Mouse (Mus musculus) layer of hippocampus, adult 2 months (tissue): ENCODE measurements around the gene Cdk18. TPM values are rescaled to one million over a fixed set of nuclear protein-coding genes. Genes with fewer than 3 reads are reported as not detected.

Experiments used
- DNase-seq, 2 experiments: peaks; one replicate each; pipeline ENCODE4 v3.0.0; 2022; ENCODE audit warnings: low spot score in 2 of 2
- H3K27ac ChIP-seq: fragments of 200-600 bp; 2 replicates; pipeline ENCODE4 v1.8.1; 2022
- H3K4me3 ChIP-seq: fragments of 200-600 bp; 2 replicates; pipeline ENCODE4 v1.8.1; 2022; ENCODE audit warnings: mild to moderate bottlenecking
- CTCF ChIP-seq: fragments of 200-600 bp; conservative IDR thresholded peaks from 2 replicates; pipeline ENCODE4 v1.8.1; 2022; ENCODE audit warnings: antibody characterized with exemption, mild to moderate bottlenecking, moderate library complexity
- total RNA-seq, 2 experiments: library from RNA; stranded (reverse); gene quantifications; 2 replicates each; pipeline ENCODE4 v1.2.3; 2021

Gene Cdk18
- total RNA-seq, 2 experiments from 2014 or later = 21.7 to 23.7 TPM

DNA sequence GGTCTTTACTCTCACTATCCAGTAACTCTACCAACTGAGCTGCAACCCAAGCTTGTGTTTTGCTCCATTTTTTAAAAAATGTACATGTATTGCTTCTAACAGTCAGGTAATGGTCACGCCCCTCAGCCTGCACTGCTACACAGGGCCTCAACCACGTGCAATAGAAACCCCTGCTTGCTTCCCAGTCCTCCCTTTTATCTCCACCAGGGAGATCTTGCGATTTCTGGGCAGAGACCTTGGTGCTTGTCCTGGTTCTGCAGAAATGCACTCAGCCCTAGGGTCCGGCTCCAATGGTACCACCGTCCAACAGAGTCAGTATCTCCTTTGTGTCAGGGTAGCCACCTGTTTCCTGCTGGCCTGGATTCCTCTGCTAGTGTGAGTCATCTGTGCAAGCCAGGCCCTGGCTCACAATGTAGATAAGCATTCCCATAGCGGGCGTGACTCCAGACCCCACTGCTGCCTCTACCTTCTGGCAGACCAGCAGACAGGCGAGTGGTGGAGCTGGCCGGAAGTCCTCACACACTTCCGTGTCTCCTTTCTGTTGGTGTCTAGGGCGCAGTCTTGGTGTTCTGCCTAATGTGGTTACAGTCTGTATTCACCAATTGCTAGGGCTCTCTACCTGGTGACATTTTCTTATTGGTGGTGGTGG is 44.0 kb downstream of the Cdk18 start:
- no peak for DNase-seq
- Histone ChIP-seq H3K4me3 (no peak overlapping the region), H3K27ac (no peak overlapping the region)
- no peak for TF ChIP-seq CTCF

DNA sequence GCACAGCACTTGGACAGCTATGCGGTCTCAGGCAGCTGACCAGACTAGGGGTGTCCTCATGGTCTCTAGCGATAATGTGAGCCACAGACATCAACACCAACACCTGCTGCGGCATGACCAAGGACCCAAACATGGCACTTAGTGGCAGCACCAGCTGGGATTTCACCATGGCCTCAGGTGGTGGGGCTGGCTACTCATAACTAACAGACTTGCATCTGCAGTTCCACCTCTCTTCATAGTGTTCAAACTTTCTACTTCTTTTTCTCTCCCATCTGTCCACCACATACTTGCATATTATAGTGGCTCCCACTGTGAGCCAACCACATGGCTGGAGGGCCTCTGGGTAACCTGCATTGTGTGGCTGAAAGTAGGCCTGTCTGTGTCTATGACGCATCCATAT is 46.2 kb downstream of the Cdk18 start:
- Histone ChIP-seq H3K4me3 (no peak overlapping the region), H3K27ac (no peak overlapping the region)
- TF ChIP-seq CTCF = no peak
- DNase-seq = no peak

DNA sequence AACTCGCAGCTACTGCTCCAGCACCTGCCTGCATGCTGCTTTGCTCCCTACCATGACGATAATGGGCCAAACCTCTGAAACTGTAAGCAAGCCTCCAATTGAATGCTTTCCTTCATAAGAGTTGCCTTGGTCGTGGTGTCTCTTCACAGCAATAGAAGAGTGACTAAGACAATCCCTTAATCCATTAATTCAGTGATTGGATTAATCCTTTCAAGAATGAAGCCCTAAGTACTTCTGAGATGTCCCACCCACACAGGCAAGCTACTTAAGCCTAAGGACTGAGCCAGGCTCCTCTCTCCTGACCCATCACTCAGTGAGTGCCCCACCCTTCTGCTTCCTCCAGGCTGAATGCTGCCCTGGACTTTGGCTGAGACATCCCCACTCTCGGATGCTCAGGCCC is 49.2 kb downstream of the Cdk18 start:
- no peak overlapping the region for H3K4me3 ChIP-seq
- DNase-seq = no peak
- H3K27ac ChIP-seq = no peak overlapping the region
- TF ChIP-seq CTCF = no peak

DNA sequence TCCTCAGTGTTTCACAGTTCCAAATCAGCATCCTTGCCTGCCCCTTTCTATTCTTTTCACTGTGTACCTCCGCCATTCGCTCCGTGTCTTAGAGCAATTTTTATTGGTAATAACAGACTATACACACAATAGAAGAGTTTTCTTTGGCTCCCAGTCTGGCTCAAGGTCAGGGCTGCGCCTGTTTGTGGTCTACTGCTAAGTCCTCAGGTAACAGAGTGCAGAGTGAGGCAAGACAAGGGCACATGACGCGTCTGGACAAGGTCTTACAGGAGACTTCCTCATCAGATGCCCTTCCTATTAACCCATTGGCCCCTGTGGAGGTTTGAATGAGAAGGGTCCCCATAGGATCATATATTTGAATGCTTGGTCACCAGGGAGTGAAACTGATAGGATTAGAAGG is 49.7 kb downstream of the Cdk18 start:
- DNase-seq = no peak
- no peak overlapping the region for H3K27ac ChIP-seq
- no peak for TF ChIP-seq CTCF
- H3K4me3 ChIP-seq = no peak overlapping the region

- Histone ChIP-seq H3K4me3 (no peak overlapping the region), H3K27ac (peak overlapping the region; percentile 80)
- DNase-seq = peak; percentile 55 to 56
- no peak for TF ChIP-seq CTCF
Observed at GRCm38 (mm10) chr1:132088181-132088671, 51.3 kb downstream of the Cdk18 start.

GRCm38 (mm10) chr1:132085181-132086049 is 54.1 kb downstream of the Cdk18 start:
- no peak for DNase-seq

GRCm38 (mm10) chr1:132078413-132078812 is 61.1 kb downstream of the Cdk18 start:
- H3K4me3 ChIP-seq = no peak overlapping the region
- H3K27ac ChIP-seq = no peak overlapping the region
- TF ChIP-seq CTCF = no peak
- no peak for DNase-seq

More at GRCm38 (mm10) chr1:132085181-132086049, 54.1 kb downstream of the Cdk18 start:
- no peak overlapping the region for H3K27ac ChIP-seq
- TF ChIP-seq CTCF = no peak
- no peak overlapping the region for H3K4me3 ChIP-seq

DNA sequence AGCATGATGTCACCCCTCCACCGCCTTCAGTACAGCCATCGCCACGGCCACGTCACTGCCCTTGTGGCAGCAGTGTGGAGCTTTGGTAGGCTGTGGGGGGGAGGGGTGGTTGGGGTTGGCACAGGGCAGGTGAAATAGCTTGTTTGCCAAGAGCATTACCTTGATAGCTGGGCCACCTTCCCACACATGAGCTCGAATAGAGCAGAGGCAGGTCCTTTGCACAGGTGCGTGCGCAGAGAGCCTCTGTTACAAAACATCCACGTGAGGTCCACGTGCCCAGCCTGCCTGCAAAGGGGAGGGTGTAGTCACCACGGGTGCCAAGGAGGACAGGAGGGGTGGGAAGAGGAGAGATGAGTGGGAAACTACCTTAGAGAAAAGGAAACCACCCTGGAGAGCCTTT is 63.9 kb downstream of the Cdk18 start:
- Histone ChIP-seq H3K27ac (no peak overlapping the region), H3K4me3 (no peak overlapping the region)
- no peak for DNase-seq
- no peak for TF ChIP-seq CTCF

GRCm38 (mm10) chr1:132070659-132071058 is 68.8 kb downstream of the Cdk18 start:
- no peak overlapping the region for H3K27ac ChIP-seq
- no peak for DNase-seq
- TF ChIP-seq CTCF = no peak
- H3K4me3 ChIP-seq = no peak overlapping the region

DNA sequence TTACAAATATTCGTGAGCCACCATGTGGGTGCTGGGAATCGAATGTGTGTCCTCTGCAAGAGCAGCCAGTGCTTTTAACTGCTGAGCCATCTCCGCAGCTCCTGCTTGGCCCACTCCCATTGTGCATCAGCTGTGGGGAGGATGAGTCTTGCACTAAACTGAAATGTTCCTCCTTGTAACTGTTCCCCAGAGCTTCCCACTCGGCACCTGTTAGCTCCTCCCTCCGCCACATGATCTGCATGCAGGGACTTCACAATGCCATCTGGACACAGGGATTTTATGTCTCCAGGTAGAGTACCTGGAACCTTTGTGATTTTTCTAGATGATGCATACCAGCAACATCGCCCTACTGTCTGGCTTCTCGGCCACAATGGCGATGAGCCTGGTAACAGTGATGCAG is 70.0 kb downstream of the Cdk18 start:
- no peak overlapping the region for H3K27ac ChIP-seq
- DNase-seq = peak in 1 of 2 experiments; percentile 31
- H3K4me3 ChIP-seq = no peak overlapping the region
- no peak for TF ChIP-seq CTCF

DNA sequence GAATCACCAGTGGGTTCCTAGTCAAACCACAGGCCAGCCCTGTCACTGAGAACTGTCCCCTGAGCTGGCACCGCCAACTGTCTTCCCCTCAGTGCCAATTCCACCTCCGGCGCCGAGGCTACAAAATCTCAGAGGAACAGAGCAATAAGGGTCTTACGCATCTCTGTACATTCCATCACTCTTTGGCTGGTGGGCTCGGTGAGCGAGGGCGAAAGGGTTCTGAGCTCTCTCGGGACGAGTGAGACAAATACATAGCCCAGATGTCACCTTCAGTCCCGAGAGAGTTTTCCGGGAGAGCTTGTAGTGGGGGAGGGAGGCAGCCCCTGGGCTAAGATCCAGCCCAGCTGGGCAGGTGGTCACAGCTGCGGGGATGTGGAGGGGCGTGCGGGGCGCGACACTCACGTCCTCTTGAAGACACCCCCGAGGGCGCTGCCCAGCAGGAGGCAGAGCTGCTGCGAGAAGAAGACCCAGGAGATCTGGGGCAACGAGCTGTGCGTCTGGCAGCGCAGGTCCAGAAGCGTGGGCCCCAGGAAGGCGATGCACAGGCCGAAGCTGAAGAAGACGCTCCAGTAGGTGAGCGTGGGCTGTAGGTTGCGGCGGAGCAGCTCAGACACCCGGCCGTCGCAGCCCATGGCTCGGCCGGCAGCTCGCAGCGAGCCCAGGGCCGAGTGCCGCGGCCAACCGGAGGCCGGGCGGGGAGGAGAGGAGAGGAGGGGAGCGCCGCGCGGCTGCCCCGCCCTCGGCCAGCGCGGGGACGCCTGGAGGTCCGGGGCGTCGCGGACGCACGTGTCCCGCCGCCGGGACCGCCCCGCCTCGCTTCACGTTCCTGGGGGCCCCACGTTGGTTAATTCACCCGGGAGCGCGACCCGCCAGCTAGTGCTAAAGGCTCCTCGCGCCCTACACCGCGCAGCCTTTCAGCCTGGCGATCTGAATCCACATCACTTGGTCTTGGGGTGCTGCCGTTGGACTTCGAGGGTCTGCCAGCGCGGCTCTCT is 71.9 kb downstream of the Cdk18 start, which contains the start of gene Mfsd4a:
Gene Mfsd4a (minus strand): TSS at position 802 of the 995 bp plus-strand sequence.
- Histone ChIP-seq H3K4me3 (peak within 1 kb of the TSS; percentile 83), H3K27ac (peak within 1 kb of the TSS; percentile 88)
- DNase-seq = peak in 1 of 2 experiments; percentile 38
- TF ChIP-seq CTCF = peak; percentile 41; the same call in 1 of the 2 replicates

DNA sequence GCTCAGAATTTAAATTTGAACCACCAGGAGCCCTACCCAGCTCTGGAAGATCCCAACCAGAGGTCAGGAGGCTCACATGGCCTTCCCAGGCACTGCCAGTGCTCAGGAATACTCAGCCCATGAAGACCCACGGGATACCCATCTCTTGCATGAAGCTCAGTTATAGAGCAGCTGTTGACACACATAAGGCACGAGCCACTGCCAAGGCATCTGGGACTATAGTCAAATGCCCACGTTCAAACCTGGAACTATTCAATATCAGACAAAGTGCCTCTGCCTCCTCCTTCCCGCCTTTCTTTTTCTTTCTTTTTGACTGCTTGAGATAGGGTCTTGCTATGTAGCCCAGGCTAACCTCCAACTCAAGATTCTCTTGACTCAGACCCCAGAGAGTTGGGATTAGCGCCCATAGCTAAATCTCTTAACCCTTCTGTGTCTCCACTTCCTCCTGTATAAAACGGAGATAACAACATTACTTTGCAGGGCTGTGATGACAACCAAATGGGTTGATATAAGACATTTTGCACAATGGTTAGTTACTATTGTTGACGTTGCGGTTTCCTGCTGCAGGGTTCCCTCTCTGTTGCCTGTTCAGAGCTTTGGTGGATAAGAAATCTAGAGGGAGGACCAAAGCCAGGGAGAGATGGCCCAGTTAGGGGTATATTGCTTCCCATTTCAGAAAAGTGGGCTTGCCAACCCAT is 73.9 kb downstream of the Cdk18 start:
- H3K4me3 ChIP-seq = peak overlapping the region; percentile 83
- no peak for TF ChIP-seq CTCF

More for the DNA sequence above, 73.9 kb downstream of the Cdk18 start:
- peak in 1 of 2 experiments; percentile 45 for DNase-seq
- H3K27ac ChIP-seq = peak overlapping the region; percentile 88; the same call in 1 of the 2 replicates
